8 mouse cellular contexts compared by ENCODE assay signal in genomic region chr11:35838345-35839338, GRCm38 (mm10). TPM values are rescaled to one million over a fixed set of nuclear protein-coding genes. Genes with fewer than 3 reads are reported as not detected.
DNase-seq lines count a peak whose midpoint lies in the region; ATAC-seq lines count a peak whose summit lies in the region.

No protein-coding gene starts in this region.

- H3K36me3 ChIP-seq in embryonic facial prominence, embryonic 10.5 days (replicated peaks): peaks cover 23% of the 10 kb centered on the region
- 0 out of 2 replicates have a peak, but pooled peaks cover 2% of the 10 kb centered on the region for H3K36me3 ChIP-seq in midbrain, embryonic 11.5 days (ENCODE audit: control insufficient read depth, insufficient read depth, low read length)

- no peaks in the 10 kb centered on the region for H3K27me3 ChIP-seq in embryonic facial prominence, embryonic 10.5 days (replicated peaks; ENCODE audit: low read depth, poor library complexity, severe bottlenecking)
- no peaks in the 10 kb centered on the region for H3K27me3 ChIP-seq in midbrain, embryonic 11.5 days (ENCODE audit: control insufficient read depth, insufficient read depth, low read length)

- WGBS in embryonic facial prominence, embryonic 10.5 days: 30% methylated on average over 28 of the region's 28 CpGs
- 27% methylated on average over 28 of the region's 28 CpGs for WGBS in midbrain, embryonic 11.5 days

- H3K27ac ChIP-seq in embryonic facial prominence, embryonic 10.5 days (replicated peaks): peak overlapping the region; percentile 81
- no peak overlapping the region for H3K27ac ChIP-seq in midbrain, embryonic 11.5 days (ENCODE audit: low read depth, low read length)

- H3K9ac ChIP-seq in midbrain, embryonic 11.5 days (ENCODE audit: low read length): peak overlapping the region; percentile 54

- no peaks in the 10 kb centered on the region for H3K9me3 ChIP-seq in embryonic facial prominence, embryonic 10.5 days
- H3K9me3 ChIP-seq in midbrain, embryonic 11.5 days (ENCODE audit: control insufficient read depth, low read length): no peaks in the 10 kb centered on the region

- peaks cover 5% of the 10 kb centered on the region for H3K4me1 ChIP-seq in embryonic facial prominence, embryonic 10.5 days
- H3K4me1 ChIP-seq in midbrain, embryonic 11.5 days (ENCODE audit: control insufficient read depth, insufficient read depth, low read length): peaks cover 2% of the 10 kb centered on the region

- ATAC-seq in midbrain, embryonic 11.5 days (ENCODE audit: low FRiP score): peak; percentile 85

- H3K4me3 ChIP-seq in embryonic facial prominence, embryonic 10.5 days: peak overlapping the region; percentile 51
- H3K4me3 ChIP-seq in midbrain, embryonic 11.5 days (ENCODE audit: low read depth, low read length): peak overlapping the region; percentile 20; the same call in 1 of the 2 replicates

- peak; percentile 95 for DNase-seq in adrenal gland, postnatal 10 days
- DNase-seq in embryonic facial prominence, embryonic 10.5 days (ENCODE audit: low spot score): peak; percentile 96
- peak; percentile 99 for DNase-seq in heart, adult 11 months
- DNase-seq in kidney, adult 11 months: peak; percentile 82
- DNase-seq in left cerebral cortex, postnatal 4 days: peak; percentile 89
- peak; percentile 96 for DNase-seq in midbrain, embryonic 11.5 days (ENCODE audit: low spot score, missing footprints)
- peak; percentile 51 for DNase-seq in right cerebral cortex, postnatal 4 days
- peak; percentile 82 for DNase-seq in yolk sac, embryonic 10.5 days (ENCODE audit: low spot score)

- peak overlapping the region; percentile 52 for H3K4me2 ChIP-seq in midbrain, embryonic 11.5 days

- intact Hi-C loops in left cerebral cortex, postnatal 4 days (cut with DNase I): no loop called here

RNA-seq across cellular contexts. Expression of gene Rars, which starts 4.3 kb away (rescaled TPM):
- 10 to 100 TPM; 57.9 to 61.6 TPM for total RNA-seq in adrenal gland, postnatal 10 days (2021)
- 110 and 115 TPM in 2 replicates for polyA plus RNA-seq in embryonic facial prominence, embryonic 10.5 days (2016; fragmentation: Nextera tagmentation; extraction: Ambion mirVana)
- total RNA-seq in left cerebral cortex, postnatal 4 days (2021): 10 to 100 TPM; 54.7 to 57.0 TPM
- 116 and 122 TPM in 2 replicates for polyA plus RNA-seq in midbrain, embryonic 11.5 days (2014; fragmentation: Nextera tagmentation; extraction: Ambion mirVana)

RNA-seq across cellular contexts. Expression of gene Fbll1, which starts 40.0 kb away (rescaled TPM):
- total RNA-seq in adrenal gland, postnatal 10 days (2021): 1 to 10 TPM; 1.2 to 2.4 TPM
- 0.51 and 0.64 TPM in 2 replicates for polyA plus RNA-seq in embryonic facial prominence, embryonic 10.5 days (2016; fragmentation: Nextera tagmentation; extraction: Ambion mirVana)
- 10 to 100 TPM; 51.9 to 53.1 TPM for total RNA-seq in left cerebral cortex, postnatal 4 days (2021)
- 2.6 and 3.8 TPM in 2 replicates for polyA plus RNA-seq in midbrain, embryonic 11.5 days (2014; fragmentation: Nextera tagmentation; extraction: Ambion mirVana)

Comparison
In these comparisons a context has a peak if more than half of its experiments do, and no peak if none do; other contexts are left out.
1. RNA of gene Fbll1, which starts 40.0 kb away (total RNA-seq): 51.9 to 53.1 TPM in left cerebral cortex, postnatal 4 days; 1.2 to 2.4 TPM in adrenal gland, postnatal 10 days; every median in the first group is over 10 times any median in the second.
2. Peak in every context shown above with its lines, with median percentiles within 50 percentile points of each other: DNase-seq.